Mouse (Mus musculus) effector memory CD4-positive, alpha-beta T cell, adult 5 months (primary cell): Measurements from ENCODE around the gene Cluap1. TPM values are rescaled to one million over a fixed set of nuclear protein-coding genes. Genes with fewer than 3 reads are reported as not detected.

ENCODE experiments used
- polyA plus RNA-seq: library from polyadenylated mRNA; unstranded; fragments of 100-300 nt; shearing (Covaris generic); gene quantifications from one replicate; pipeline ENCODE4 v1.2.1, GENCODE M21; 2017

Gene Cluap1
- polyA plus RNA-seq: 10.9 TPM

GRCm38 (mm10) chr16:3908537-3909111, at the start of gene Cluap1, which contains the start of gene 1700037C18Rik:
TSS of gene Cluap1 (plus strand) at chr16:3908801.
TSS of gene 1700037C18Rik (minus strand) at chr16:3908689.

GRCm38 (mm10) chr16:3872216-3873047, 36.2 kb upstream of the Cluap1 start, which contains the start of gene Naa60:
TSS of gene Naa60 (plus strand) at chr16:3872375.

GRCm38 (mm10) chr16:3884201-3885064, 24.2 kb upstream of the Cluap1 start, which contains the start of the genes Zfp597 and Gm20695:
TSS of gene Zfp597 (minus strand) at chr16:3884561.
TSS of gene Gm20695 (plus strand) at chr16:3884648.

DNA sequence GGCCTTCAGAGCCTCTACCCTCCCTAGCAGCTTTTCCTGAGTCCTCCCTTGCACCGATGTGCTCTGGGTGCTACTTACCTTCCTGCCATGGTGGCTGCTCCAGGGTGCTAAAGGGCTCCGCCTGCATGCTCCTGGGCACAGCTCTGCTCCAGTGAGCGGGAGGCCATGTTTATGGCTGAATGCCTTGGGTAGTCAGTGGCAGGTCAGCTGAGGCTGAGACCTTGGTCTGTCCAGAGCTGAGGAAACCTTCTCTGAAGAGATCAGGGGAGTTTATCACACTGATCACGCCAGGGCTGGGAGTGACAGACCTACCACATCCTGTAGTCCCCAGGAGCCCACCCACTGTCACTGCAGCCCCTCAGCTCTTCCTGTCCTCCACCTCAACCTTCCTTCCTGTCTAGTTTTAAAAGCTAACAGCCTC, 67.7 kb downstream of the Cluap1 start, which contains the start of gene Nlrc3:
TSS of gene Nlrc3 (minus strand) at position 382 of the 421 bp plus-strand sequence.

Other genes starting within 250 kb of the Cluap1 start
- gene Mefv, start 190.7 kb upstream of the Cluap1 start, polyA plus RNA-seq: not detected
- gene Zfp263, start 164.7 kb upstream of the Cluap1 start, polyA plus RNA-seq: 51.4 TPM
- not detected for gene Olfr15, start 77.9 kb upstream of the Cluap1 start, polyA plus RNA-seq
- gene Zfp174, start 61.5 kb upstream of the Cluap1 start, polyA plus RNA-seq: 0.26 TPM
- gene Naa60, start 36.4 kb upstream of the Cluap1 start, polyA plus RNA-seq: 77.2 TPM
- gene Zfp597, start 24.2 kb upstream of the Cluap1 start, polyA plus RNA-seq: 7.0 TPM
- gene Gm20695, start 24.2 kb upstream of the Cluap1 start, polyA plus RNA-seq: 1.6 TPM
- 4.5 TPM for gene 1700037C18Rik, start 112 bp upstream of the Cluap1 start, polyA plus RNA-seq
- gene Nlrc3, start 67.8 kb downstream of the Cluap1 start, polyA plus RNA-seq: 39.2 TPM
- gene Slx4, start 95.0 kb downstream of the Cluap1 start, polyA plus RNA-seq: 25.1 TPM
- 4.2 TPM for gene Dnase1, start 128.1 kb downstream of the Cluap1 start, polyA plus RNA-seq
- gene Trap1, start 169.0 kb downstream of the Cluap1 start, polyA plus RNA-seq: 47.7 TPM